Mouse (Mus musculus) embryonic fibroblast, embryonic 13.5 days (primary cell): ENCODE results near the gene Kcnh1.

Experiments used
- CTCF ChIP-seq: IDR thresholded peaks from 2 replicates; pipeline ENCODE4 v1.5.1; 2011; ENCODE audit warnings: mild to moderate bottlenecking, control low read depth, low read length, moderate library complexity, borderline replicate concordance; ENCODE audit not compliant: insufficient read depth
- POLR2A ChIP-seq: IDR thresholded peaks from 2 replicates; pipeline ENCODE4 v1.6.1; 2011; ENCODE audit warnings: low read depth, mild to moderate bottlenecking, control low read depth, low read length, moderate library complexity

DNA sequence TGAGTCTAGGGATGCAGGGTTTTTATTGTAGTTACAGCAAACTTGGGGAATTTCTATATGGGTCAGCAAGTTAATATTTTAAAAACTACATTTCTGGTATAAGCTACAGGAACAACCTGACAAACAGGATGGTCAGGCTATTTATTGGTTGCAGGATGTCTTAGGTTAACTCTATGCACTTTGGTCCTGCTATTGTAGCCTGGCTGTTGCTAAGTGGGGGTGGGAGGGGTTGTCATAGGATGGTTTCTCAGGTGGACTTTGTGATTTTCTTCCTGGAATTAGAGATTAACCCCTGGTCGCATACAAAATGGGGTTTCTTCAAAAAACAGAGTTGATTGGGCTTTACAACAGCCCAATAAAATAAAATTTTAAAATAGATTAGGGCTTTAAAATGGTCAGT is 114.6 kb downstream of the Kcnh1 start:
- no peak for TF ChIP-seq CTCF
- TF ChIP-seq POLR2A: no peak
